Comparison of ENCODE assay signal across 12 mouse cellular contexts in genomic region chr11:18712642-18713053, GRCm38 (mm10).
DNase-seq lines count a peak whose midpoint lies in the region; ATAC-seq lines count a peak whose summit lies in the region.
"Had no signal": no experiment of that assay in that cellular context is flagged by ENCODE, and none has a peak within 500 bp of the region (broad histone marks: within the 10 kb centered on the region; RNA-seq: fewer than 3 reads in every experiment).

No protein-coding gene starts in this region.

- H3K4me2 ChIP-seq in forebrain, embryonic 14.5 days (ENCODE audit: low read length) = no peak overlapping the region
- no peak overlapping the region for H3K4me2 ChIP-seq in forebrain, embryonic 13.5 days
- no peak overlapping the region for H3K4me2 ChIP-seq in limb, embryonic 12.5 days
- H3K4me2 ChIP-seq: intestine, embryonic 15.5 days had no signal

- ATAC-seq in forebrain, embryonic 14.5 days = no peak
- no peak for ATAC-seq in forebrain, embryonic 13.5 days
- peak; percentile 66; the same call in 1 of the 2 replicates for ATAC-seq in limb, embryonic 12.5 days (ENCODE audit: insufficient number of reproducible peaks, insufficient read depth, low FRiP score, low TSS enrichment, low read depth)
- ATAC-seq: intestine, embryonic 15.5 days; Patski had no signal

- no peak overlapping the region for H3K4me3 ChIP-seq in forebrain, embryonic 14.5 days (ENCODE audit: low read depth, low read length)
- H3K4me3 ChIP-seq in forebrain, embryonic 13.5 days = no peak overlapping the region
- H3K4me3 ChIP-seq in limb, embryonic 12.5 days (replicated peaks) = no peak overlapping the region
- H3K4me3 ChIP-seq in heart, embryonic 10.5 days = no peak overlapping the region
- H3K4me3 ChIP-seq: intestine, embryonic 15.5 days; megakaryocyte, embryonic 14.5 days had no signal

- peak; percentile 19 for DNase-seq in forebrain, embryonic 14.5 days (ENCODE audit: low spot score)
- DNase-seq in cerebellum, adult 11 months = peak; percentile 78
- peak; percentile 70 for DNase-seq in hindlimb bud, embryonic 11.5 days (ENCODE audit: extremely low spot score, low read depth, low spot score)
- no peak for DNase-seq in heart, embryonic 10.5 days (ENCODE audit: low spot score)
- DNase-seq in heart, postnatal 14 days = no peak
- DNase-seq in thymus, postnatal 36 days = no peak
- DNase-seq: gastrocnemius, postnatal 25 days had no signal

- no peak overlapping the region for H3K27ac ChIP-seq in forebrain, embryonic 14.5 days (ENCODE audit: low read depth, low read length)
- H3K27ac ChIP-seq in forebrain, embryonic 13.5 days = no peak overlapping the region
- no peak overlapping the region for H3K27ac ChIP-seq in limb, embryonic 12.5 days
- H3K27ac ChIP-seq in heart, embryonic 10.5 days = no peak overlapping the region
- H3K27ac ChIP-seq: intestine, embryonic 15.5 days had no signal

- WGBS in forebrain, embryonic 14.5 days = 78% methylated on average over 10 of the region's 10 CpGs
- 83% methylated on average over 10 of the region's 10 CpGs for WGBS in forebrain, embryonic 13.5 days
- WGBS in limb, embryonic 12.5 days = 9% methylated on average over 10 of the region's 10 CpGs
- 79% methylated on average over 10 of the region's 10 CpGs for WGBS in heart, embryonic 10.5 days

- H3K9ac ChIP-seq in forebrain, embryonic 14.5 days (ENCODE audit: low read length) = no peak overlapping the region
- H3K9ac ChIP-seq in forebrain, embryonic 13.5 days = no peak overlapping the region
- H3K9ac ChIP-seq in limb, embryonic 12.5 days (replicated peaks) = no peak overlapping the region
- H3K9ac ChIP-seq: intestine, embryonic 15.5 days had no signal

- H3K9me3 ChIP-seq in forebrain, embryonic 14.5 days (replicated peaks; ENCODE audit: control insufficient read depth, low read length) = no peaks in the 10 kb centered on the region
- H3K9me3 ChIP-seq in forebrain, embryonic 13.5 days (replicated peaks) = no peaks in the 10 kb centered on the region
- no peaks in the 10 kb centered on the region for H3K9me3 ChIP-seq in limb, embryonic 12.5 days
- no peaks in the 10 kb centered on the region for H3K9me3 ChIP-seq in heart, embryonic 10.5 days
- H3K9me3 ChIP-seq: intestine, embryonic 15.5 days; megakaryocyte, embryonic 14.5 days had no signal

- intact Hi-C loops in heart, postnatal 14 days (cut with DNase I) = no loop called here

- H3K36me3 ChIP-seq in forebrain, embryonic 14.5 days (ENCODE audit: control insufficient read depth, insufficient read depth, low read length) = no peaks in the 10 kb centered on the region
- no peaks in the 10 kb centered on the region for H3K36me3 ChIP-seq in forebrain, embryonic 13.5 days (ENCODE audit: poor library complexity, severe bottlenecking)
- H3K36me3 ChIP-seq in limb, embryonic 12.5 days = no peaks in the 10 kb centered on the region
- H3K36me3 ChIP-seq in heart, embryonic 10.5 days = no peaks in the 10 kb centered on the region
- H3K36me3 ChIP-seq: intestine, embryonic 15.5 days had no signal

- peaks cover 10% of the 10 kb centered on the region for H3K4me1 ChIP-seq in forebrain, embryonic 14.5 days (ENCODE audit: control insufficient read depth, insufficient read depth, low read length)
- H3K4me1 ChIP-seq in forebrain, embryonic 13.5 days = peaks cover 21% of the 10 kb centered on the region
- H3K4me1 ChIP-seq in limb, embryonic 12.5 days (replicated peaks) = peaks cover 30% of the 10 kb centered on the region
- no peaks in the 10 kb centered on the region for H3K4me1 ChIP-seq in heart, embryonic 10.5 days
- H3K4me1 ChIP-seq: intestine, embryonic 15.5 days; megakaryocyte, embryonic 14.5 days had no signal

- no peaks in the 10 kb centered on the region for H3K27me3 ChIP-seq in forebrain, embryonic 14.5 days (replicated peaks; ENCODE audit: control insufficient read depth, insufficient read depth, low read length)
- no peaks in the 10 kb centered on the region for H3K27me3 ChIP-seq in forebrain, embryonic 13.5 days
- H3K27me3 ChIP-seq in limb, embryonic 12.5 days = peaks cover 34% of the 10 kb centered on the region
- H3K27me3 ChIP-seq in heart, embryonic 10.5 days (ENCODE audit: insufficient read depth, poor library complexity, severe bottlenecking) = no peaks in the 10 kb centered on the region
- H3K27me3 ChIP-seq: intestine, embryonic 15.5 days; megakaryocyte, embryonic 14.5 days; Patski had no signal

Comparison
In these comparisons a context has a peak if more than half of its experiments do, and no peak if none do; other contexts are left out.
1. DNase-seq: peak in forebrain, embryonic 14.5 days (single experiment), cerebellum, adult 11 months (single experiment) and hindlimb bud, embryonic 11.5 days (single experiment); none in heart, embryonic 10.5 days (single experiment), heart, postnatal 14 days (0 of 2) and thymus, postnatal 36 days (0 of 2).